Mouse (Mus musculus) R1 (cell line): ENCODE measurements around the gene Amacr.

Source experiments
- DNase-seq: peaks from one replicate; pipeline ENCODE4 v3.0.0-alpha.2; 2018; ENCODE audit warnings: low read depth, low spot score

Amacr gene

DNA sequence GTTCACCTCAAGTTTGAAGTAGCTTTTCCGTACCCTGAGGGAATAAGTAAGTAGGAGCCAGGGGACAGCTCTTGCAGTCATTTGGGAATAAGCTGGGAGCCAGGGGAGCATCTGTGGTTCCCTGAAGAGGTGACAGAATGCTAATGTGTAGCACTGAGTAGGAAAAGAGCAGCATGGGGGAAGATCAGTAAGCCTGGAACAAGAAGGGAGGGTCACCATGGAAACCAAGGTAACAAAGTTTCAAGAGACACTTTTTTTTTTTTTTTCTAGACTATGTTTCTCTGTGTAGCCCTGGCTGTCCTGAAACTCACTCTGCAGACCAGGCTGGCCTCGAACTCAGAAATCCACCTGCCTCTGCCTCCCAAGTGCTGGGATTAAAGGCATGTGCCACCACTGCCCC lies 4.9 kb downstream of the Amacr start:
- DNase-seq, result peak; percentile 53

DNA sequence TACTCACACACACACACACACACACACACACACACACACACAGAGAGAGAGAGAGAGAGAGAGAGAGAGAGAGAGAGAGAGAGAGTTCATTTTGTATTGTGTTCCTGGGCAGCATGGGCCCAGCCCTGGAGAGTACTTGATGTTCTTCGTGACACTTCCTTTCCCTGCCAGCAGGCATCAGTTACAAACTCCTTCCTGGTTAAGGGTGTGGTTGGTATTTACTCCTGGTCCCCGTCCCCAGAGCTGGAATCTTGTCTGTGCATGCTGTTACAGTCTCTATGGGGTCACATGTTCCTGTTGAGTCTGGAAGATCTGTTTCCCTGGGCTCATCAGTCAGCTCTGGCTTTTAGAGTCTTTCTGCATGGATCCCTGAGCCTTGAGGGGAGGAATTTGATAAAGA lies 8.9 kb downstream of the Amacr start:
- peak; percentile 71 for DNase-seq

DNA sequence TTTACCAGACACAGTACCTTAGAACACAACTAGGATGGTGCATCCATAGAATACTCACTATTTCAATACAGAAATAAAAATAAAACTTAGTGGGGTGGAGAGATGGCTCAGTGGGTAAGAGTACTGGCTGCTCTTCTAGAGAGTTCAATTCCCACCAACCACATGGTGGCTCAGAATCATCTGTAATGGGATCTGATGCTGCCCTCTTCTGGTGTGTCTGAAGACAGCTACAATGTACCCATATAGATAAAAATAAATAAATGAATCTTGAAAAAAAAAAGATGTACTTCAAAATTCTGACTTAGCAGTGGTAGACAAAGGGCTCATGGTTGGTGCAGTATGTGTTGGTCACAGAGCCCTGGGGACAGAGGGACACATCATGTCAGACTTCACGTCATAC lies 10.0 kb downstream of the Amacr start:
- DNase-seq, result no peak

DNA sequence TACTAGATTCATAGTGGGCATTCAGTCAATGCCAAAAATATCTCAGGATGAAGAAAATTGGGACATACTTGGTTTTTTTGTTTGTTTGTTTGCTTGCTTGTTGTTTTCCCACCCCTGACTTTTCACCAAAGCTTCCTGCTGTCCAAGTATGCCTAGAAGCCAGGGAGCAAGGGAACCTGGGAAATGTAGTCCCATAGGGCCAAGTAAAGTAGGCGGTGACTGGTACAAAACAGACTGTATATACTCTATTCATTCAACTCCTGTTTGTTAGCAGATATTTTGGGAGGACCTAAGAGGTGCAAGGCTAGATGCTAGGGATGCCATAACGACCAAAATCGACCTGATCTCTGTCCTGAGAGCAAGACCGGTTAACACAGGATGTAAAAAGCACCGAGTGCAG lies 18.3 kb downstream of the Amacr start:
- DNase-seq, result peak; percentile 41

DNA sequence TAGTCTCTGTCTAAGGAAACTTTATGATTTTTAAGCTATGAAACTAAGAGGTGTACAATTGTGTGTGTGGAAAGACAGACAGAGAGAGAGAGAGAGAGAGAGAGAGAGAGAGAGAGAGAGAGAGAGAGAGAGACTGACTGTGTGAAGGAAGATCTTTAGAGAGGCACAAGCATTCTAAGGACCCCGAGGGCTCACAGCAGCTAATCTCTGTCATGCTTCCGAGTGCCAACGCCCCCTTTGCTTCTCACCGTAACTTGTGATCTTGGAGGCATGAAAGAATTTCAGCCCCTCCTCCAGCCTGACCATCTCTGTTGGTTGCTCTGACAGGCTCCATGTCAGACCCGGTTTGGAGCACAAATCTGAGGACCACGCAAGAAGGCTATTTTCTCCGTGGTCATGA lies 18.9 kb downstream of the Amacr start, which contains the start of gene Slc45a2:
Gene Slc45a2 (plus strand): TSS at position 301 of the 400 bp plus-strand sequence.
- peak; percentile 25 for DNase-seq

DNA sequence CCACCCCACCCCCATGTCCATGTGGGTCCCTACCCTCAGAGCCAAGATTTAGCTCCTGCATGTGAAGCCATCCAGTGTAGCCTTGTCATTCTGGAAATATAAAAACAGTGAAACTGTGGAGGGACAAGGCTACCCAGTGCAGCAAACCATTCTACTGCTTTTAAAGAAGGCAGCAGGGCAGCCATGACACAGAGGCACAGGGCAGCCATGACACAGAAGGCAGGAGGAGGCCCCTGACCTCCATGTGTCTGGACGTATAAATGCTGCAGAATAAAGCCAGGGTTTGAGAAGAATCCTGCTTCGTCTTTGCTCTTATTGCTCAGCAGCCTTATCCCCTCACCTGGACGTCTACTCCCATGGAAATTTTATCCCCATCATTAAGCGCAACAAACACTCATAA lies 22.2 kb downstream of the Amacr start:
- no peak for DNase-seq

DNA sequence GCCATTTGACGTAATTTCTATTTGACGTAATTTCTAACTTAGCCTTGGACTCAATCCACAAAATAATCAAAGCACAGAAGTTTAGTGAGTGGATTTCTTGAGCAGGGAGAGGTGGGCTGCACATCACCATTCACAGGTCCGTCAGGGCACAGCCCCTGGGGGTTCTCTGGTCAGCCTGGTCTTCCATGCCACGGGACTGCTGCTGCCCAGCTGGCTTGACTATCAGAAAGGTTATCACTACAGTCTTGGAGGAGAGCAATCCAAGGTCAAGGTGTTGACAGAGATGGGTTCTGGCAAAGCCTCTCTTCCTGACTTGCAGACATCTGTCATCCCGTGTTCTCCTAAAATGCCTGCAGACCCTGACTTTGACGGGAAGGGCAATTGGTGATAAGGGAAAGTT lies 23.1 kb downstream of the Amacr start:
- no peak for DNase-seq

DNA sequence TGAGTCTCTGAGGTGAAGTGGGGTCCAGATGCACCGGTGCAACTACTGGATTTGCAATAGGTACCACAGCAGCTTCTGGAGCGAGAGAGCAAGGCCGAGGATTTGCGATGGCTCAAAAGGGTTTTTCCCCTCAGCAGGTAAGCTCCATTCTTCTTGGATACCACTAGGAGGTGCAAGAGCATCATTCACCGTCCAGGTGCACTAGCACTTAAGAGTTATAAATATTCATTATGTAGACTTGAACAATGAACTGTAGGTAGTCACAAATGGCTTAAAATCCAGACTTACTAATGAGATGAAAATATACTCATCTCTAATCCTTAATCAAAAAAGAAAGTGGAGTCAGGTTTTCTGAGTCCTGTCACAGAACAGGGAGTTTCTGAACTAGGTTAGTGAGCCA lies 27.2 kb downstream of the Amacr start:
- peak; percentile 52 for DNase-seq

DNA sequence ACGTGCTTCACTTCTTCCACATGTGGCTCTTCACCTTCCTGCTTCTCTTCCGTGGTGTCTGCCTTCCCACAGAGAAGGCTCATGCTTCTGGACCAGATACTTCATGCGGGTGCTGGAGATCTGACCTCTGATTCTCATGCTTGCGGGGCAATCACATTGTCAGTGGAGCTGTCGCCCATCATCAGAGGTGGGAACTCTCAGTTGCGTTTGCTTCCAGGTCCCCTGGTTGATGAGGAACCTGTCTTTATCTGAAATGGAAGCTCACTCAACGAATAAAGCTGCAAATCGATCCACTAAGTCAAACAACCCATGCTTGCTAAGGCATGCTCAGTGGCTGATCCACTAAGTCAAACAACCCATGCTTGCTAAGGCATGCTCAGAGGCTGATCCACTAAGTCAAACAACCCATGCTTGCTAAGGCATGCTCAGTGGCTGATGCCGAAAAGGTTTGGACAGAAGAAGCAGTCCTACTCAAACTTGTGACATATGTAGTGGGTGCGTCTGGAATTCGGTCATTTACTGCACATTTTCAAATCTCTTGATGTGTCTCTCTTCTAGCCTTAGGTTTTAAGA lies 29.5 kb downstream of the Amacr start:
- DNase-seq, result no peak

DNA sequence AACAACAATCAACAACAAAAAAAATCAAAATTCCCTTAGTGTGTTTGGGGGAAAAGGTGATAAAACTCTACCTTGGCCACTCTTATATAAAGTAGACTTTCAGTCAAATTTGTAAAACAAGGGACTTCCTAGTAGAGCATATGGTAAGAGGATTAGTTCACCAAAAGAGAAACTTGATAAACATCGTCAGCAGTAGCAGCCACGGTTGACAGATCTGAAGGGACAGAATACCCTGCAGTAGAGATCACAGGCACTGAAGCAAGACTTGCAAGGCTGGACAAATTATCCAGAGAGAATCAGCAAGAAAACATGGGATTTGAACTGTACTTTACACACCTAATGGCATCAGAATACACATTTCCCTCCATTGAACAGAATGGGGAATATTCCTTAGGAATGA lies 33.4 kb downstream of the Amacr start:
- no peak for DNase-seq

DNA sequence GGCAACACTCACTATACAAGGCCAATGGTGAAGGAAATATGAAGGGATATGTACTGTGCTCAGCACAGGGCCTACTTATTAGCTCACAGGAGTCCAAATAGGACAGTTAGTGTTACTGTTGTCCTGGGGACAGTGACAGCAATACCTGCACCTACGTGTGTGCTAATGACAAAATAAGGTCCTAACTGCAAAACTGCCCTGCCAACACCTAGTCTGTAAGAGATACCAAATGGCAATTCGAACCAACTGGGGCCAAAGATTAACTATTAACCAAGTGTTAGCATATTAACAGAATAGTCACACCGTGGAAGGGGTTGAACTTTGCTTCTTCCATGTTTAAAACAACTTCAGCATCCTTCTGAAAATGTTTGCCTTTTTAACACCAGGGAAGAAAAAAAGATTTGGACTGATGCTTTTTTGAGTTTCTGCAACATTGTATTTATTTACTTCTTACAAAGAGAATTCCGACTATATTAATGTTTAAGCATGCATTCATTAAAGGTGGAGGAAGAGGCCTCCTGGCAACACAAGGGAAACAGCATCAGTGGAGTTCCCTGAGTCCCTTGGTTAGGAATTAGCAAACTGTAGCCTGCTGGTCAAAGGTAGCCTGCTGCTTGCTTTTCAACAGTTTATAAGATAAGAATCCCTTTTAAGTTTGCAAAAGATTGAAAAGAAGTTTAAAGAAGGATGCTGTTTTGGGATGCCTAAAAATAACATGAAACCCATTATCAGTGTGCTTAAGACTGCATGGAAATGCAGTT lies 45.4 kb downstream of the Amacr start:
- DNase-seq, result no peak

DNA sequence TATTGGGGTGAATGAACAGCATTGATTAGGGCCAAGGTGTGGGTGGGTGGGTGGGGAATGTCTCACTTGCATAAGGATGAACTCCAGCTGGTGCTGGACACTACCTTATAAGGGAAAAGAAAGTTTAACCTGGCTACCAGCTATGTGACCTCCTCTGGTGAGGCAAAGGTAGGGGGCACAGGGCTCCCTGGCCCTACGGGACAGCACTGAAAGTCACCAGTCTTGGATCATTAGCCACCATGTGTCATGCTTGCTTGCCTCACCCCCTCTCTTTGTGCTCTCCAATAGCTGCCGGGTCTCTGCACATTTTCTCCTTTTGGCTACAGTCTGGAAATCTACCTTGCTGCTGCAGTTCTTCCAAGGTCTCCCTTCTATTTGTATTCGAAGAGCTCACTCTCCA lies 48.6 kb downstream of the Amacr start:
- DNase-seq, result no peak

DNA sequence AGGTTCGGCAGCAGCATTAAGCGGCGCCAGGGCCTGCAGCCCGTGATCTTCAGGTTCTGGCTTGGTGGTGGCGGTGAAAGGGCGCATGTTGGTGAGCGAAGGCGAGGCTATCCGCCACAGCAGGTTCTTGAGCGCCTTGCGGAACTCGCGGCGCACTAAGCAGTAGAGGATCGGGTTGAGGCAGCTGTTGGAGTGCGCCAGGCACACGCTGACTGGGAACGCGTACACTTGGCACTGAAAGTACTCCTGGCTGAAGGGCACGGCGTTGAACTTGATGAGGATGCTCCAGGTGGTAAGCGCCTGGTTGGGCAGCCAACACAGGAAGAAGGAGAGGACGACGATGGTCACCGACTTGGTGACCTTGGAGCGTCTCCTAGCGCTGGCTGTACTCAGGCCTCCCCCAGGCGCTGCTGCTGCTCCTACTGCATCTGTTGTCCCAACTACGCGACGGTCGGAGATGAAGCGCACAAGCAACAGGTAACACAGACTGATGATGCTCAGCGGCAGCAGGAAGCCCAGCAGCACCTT lies 54.5 kb downstream of the Amacr start:
- DNase-seq, result peak; percentile 32

DNA sequence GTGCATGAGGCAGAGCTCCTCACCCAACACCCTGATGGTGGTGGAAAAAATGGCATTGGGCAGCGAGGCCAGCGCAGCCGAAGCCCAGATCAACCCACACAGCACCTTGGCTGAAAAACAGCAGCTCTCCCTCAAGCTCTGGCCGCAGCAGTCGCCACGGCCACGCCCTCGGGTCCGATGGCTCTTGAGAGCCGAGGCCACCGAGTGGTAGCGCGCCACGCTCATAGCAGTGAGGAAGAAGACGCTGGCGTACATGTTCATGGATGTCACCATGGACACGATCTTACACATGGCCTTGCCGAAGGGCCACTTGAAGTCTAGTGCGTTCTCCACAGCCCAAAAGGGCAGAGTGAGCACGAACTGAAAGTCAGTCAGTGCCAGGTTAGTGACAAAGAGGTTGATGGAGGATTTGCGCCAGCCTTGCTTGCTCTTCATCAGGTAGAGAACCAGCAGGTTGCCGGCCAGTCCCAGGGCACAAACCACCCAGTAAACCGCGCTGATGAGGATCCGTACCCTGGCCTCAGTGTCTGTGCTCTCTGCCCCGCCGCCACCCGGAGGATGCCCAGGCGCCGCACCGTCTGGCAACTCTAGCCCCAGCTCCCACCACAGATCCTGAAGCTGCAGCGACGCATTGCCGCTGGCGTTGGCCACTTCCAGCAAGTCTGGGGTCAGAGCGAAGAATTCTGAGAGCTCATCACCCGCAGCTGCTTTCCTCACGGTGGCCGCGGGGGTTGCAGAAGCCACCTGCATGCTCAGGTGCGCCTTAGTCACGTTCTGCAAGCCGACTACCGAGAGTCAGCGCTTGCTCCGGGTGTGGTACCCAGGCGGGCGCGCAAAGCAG lies 55.2 kb downstream of the Amacr start:
- DNase-seq, result peak; percentile 25

DNA sequence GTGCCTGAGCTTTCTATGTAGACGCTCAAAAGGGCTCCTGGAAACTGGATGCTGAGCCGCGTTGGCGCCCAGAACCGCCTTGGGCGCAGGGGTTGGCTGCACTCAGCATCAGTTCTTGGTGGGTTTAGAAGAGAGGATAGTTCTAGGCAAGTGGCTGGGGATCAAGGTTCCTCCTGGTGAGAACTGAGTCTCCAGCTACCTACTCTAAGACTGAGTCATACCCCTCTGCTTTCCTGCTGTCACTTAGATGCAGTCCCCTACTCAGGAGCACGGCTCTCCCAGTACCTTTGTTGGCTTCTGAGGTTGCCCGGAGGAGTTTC lies 55.8 kb downstream of the Amacr start:
- DNase-seq, result no peak

DNA sequence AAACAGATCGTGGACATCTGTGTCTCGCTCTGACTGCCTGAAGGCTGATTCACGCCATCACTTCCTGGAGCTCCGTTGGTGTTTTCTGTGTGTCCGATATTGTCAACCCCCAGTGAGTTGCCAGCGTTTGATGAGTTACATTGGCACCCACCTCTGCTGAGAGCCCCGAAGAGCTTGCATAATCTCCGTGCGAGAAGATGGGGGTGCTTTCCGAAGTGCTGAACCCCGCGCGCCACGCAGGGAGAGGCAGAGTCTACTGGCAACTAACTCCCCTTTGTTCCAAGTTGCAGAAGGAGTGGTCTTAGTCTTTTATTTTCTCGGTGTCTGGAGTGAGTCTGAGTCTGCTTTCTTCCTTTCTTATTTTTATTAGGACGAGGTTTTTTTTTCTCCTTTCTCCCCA lies 56.2 kb downstream of the Amacr start, which contains the start of gene Rxfp3:
Gene Rxfp3 (minus strand): TSS at position 281 of the 400 bp plus-strand sequence.
- peak; percentile 59 for DNase-seq

DNA sequence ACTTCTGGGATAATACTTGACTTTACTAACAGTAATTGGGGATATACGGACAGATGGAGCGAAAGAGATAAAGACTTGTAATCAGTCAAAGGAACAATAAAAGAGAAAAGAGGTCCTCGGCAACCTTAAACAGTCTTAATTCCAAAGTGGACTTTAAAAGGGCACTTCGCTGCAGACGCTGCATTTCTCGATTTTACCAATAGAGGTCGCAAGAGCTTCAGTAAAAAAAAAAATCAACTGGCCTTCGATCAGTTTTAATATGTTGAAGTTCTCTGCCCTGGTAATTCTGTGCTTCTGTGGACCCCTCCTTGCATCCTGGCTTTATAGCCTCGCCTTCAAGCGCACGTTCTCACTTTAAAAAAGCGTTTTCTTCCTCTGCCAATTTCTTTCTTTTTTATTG lies 56.9 kb downstream of the Amacr start:
- DNase-seq, result peak; percentile 38

DNA sequence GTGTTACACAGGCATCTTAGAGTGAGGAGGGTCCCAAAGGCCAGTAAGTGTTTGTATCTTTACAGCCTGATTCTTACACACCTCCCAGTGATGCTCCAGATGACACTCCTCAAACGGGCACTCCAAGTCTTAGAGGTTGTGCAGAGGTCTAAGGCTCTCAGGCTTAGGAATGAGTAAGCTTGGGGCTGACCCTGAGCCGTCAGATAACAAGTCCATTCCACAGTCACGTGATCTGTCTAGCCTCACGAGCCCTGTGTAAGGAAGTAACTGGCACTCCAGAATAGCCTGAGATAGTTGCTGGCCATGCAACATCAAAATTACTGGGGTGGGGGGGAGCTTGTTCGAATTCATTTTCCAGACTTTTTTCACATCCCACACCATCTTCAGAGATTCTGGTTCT lies 58.5 kb downstream of the Amacr start:
- no peak for DNase-seq

DNA sequence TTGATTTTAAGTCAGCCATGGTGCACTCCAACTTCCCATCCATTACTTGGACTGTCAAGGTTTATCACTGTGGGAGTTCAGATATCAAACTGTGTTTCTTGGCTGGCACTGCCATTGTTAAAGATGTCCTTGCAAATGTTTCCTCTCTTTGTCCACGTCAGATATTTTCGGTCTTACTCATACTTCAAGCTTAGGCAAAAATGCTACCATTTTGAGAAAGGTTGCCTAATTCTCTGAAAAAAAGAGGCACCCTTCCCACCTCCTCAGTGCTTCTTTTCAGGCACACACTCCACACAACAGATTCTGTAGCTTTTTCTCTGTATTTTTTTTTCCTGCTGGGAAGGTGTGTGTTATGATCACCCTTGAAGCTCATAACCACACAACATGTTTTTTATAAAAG lies 59.7 kb downstream of the Amacr start:
- DNase-seq, result no peak

DNA sequence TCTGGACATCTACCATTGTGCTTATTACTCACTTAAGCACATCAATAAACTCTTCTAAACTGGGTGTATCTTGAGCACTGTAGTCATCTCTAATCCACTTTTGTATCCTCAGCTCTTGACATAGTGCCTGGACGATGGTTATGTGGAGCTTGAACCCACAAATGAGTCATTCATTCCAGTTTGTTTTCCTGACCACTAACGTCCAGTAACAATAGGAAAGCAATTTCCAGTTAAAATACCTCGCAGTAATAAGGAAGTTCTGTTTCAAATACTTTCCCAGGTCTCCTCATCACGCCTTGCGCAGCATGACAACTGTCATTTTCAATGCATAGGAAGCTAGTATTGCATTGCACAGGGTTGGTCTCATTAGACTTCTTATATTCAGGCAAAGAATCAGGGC lies 61.3 kb downstream of the Amacr start:
- DNase-seq, result no peak
